Mouse (Mus musculus) spleen, adult 2 months (tissue): Measurements from ENCODE around the gene Elfn1. TPM values are rescaled to one million over a fixed set of nuclear protein-coding genes. Genes with fewer than 3 reads are reported as not detected.

ENCODE experiments used
- DNase-seq, 2 experiments: peaks; one replicate each; pipeline versions ENCODE4 v3.0.0 to v3.0.0-alpha.2; 2012 to 2021; ENCODE audit warnings: low spot score in 2 of 2, low read depth in 1 of 2
- H3K27ac ChIP-seq: fragments of 200-500 bp; 2 replicates; pipeline ENCODE4 v1.5.1; 2012; ENCODE audit warnings: low read length, inconsistent platforms; ENCODE audit not compliant: insufficient read depth
- H3K27me3 ChIP-seq: fragments of 200-500 bp; 2 replicates; pipeline ENCODE4 v1.6.1; 2012; ENCODE audit warnings: mild to moderate bottlenecking, moderate library complexity, low read length, inconsistent platforms; ENCODE audit not compliant: control insufficient read depth, insufficient read depth
- H3K36me3 ChIP-seq: fragments of 200-500 bp; 2 replicates; pipeline ENCODE4 v1.6.1; 2012; ENCODE audit warnings: mild to moderate bottlenecking, low read length, inconsistent platforms; ENCODE audit not compliant: control insufficient read depth, insufficient read depth
- H3K4me1 ChIP-seq: fragments of 200-500 bp; 2 replicates; pipeline ENCODE4 v1.6.1; 2011; ENCODE audit warnings: inconsistent platforms; ENCODE audit not compliant: control insufficient read depth, insufficient read depth, insufficient read length
- H3K4me3 ChIP-seq: fragments of 200-500 bp; 2 replicates; pipeline ENCODE4 v1.5.1; 2011; ENCODE audit warnings: mild to moderate bottlenecking, inconsistent platforms; ENCODE audit not compliant: insufficient read depth, insufficient read length; ENCODE audit errors: extremely low read depth
- CTCF ChIP-seq: fragments of 200-500 bp; IDR thresholded peaks from 2 replicates; pipeline ENCODE4 v1.5.1; 2011; ENCODE audit warnings: mild to moderate bottlenecking, inconsistent platforms; ENCODE audit not compliant: insufficient read depth, insufficient read length, insufficient replicate concordance; ENCODE audit errors: extremely low read depth
- POLR2A ChIP-seq: fragments of 200-500 bp; IDR thresholded peaks from 2 replicates; pipeline ENCODE4 v1.6.1; 2011; ENCODE audit warnings: low read depth, low read length, inconsistent platforms
- WGBS: fragments of 180-500 bp; shearing (Covaris S2); methylation state at CpG from one replicate; pipeline ENCODE4 v1.1.7; 2018; 5-methylcytosine and 5-hydroxymethylcytosine counted together
- polyA plus RNA-seq: library from polyadenylated mRNA; depleted of rRNA; stranded (reverse); fragments of >200 nt; gene quantifications from 2 replicates; pipeline ENCODE4 v1.2.3, GENCODE M21; 2012

The Elfn1 gene
- polyA plus RNA-seq, 1 experiment = 0.40 TPM

- TF ChIP-seq CTCF = no peak
- no peak for TF ChIP-seq POLR2A
- no peak overlapping the region for H3K4me3 ChIP-seq
- WGBS = 90% methylated on average over 14 of the region's 14 CpGs
- no peaks in the 10 kb centered on the region for H3K36me3 ChIP-seq
- H3K27ac ChIP-seq = no peak overlapping the region
- no peaks in the 10 kb centered on the region for H3K27me3 ChIP-seq
- DNase-seq = no peak
- H3K4me1 ChIP-seq = no peaks in the 10 kb centered on the region
These were observed 57.9 kb downstream of the Elfn1 start for GRCm38 (mm10) chr5:139965596-139965995.

GRCm38 (mm10) chr5:139969151-139969948, 61.6 kb downstream of the Elfn1 start:
- no peaks in the 10 kb centered on the region for H3K36me3 ChIP-seq

DNA sequence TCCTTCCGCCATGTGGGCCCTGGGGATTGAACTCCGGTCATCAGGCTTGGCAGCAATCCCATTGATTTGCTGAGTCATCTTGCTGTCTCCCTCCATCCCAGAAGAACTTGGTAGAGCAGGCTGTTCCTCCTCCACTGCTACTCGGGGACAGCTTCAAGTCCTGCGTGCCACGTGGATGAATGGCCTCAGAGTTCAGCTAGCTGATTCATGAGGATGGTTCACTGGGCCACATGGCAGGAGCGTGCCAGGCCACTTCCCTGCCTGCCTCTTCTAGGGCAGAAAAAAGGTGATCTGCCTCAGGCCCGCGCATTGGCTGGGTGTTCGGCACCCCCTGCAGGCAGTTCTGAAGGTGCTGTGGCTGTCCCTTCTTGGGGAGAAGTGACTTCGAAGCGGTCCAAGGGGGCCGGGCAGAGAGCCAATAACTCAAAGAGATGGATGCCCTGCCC, 62.5 kb downstream of the Elfn1 start:
- H3K27me3 ChIP-seq = no peaks in the 10 kb centered on the region
- TF ChIP-seq POLR2A = no peak
- no peak for TF ChIP-seq CTCF
- H3K36me3 ChIP-seq = no peaks in the 10 kb centered on the region
- WGBS = 18% methylated on average over 12 of the region's 12 CpGs
- no peaks in the 10 kb centered on the region for H3K4me1 ChIP-seq
- no peak overlapping the region for H3K27ac ChIP-seq
- DNase-seq = no peak
- H3K4me3 ChIP-seq = no peak overlapping the region

More at GRCm38 (mm10) chr5:139969151-139969948, 61.6 kb downstream of the Elfn1 start:
- no peak overlapping the region for H3K27ac ChIP-seq
- no peaks in the 10 kb centered on the region for H3K27me3 ChIP-seq
- WGBS = 84% methylated on average over 14 of the region's 14 CpGs
- H3K4me3 ChIP-seq = no peak overlapping the region
- DNase-seq = no peak
- H3K4me1 ChIP-seq = no peaks in the 10 kb centered on the region
- TF ChIP-seq POLR2A (no peak), CTCF (no peak)

- H3K27me3 ChIP-seq = no peaks in the 10 kb centered on the region
- no peaks in the 10 kb centered on the region for H3K36me3 ChIP-seq
- no peak overlapping the region for H3K4me3 ChIP-seq
- no peak overlapping the region for H3K27ac ChIP-seq
- no peak for DNase-seq
- TF ChIP-seq CTCF = no peak
- TF ChIP-seq POLR2A = no peak
- 68% methylated on average over 4 of the region's 4 CpGs for WGBS
- no peaks in the 10 kb centered on the region for H3K4me1 ChIP-seq
These were observed 68.8 kb downstream of the Elfn1 start for GRCm38 (mm10) chr5:139976584-139976983.

DNA sequence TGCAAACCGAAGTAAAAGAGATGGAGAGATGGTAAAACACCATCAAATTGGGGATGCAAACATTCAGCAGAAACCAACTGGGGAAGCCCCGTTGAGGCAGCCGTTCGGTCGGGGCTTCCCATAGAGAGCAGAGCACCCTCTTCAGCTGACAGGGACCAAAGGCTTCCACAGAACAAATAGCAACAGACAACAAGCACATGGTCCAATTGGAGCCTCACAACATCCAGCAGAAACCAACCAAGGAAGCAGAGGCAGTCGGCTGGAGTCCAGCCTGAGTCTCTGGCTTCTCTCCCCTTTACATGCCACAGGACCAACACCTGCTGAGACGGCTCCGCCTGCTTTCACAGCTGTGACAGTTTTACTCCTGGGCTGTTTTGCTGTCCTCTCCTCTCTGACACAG, 69.7 kb downstream of the Elfn1 start:
- Histone ChIP-seq H3K36me3 (no peaks in the 10 kb centered on the region), H3K4me3 (no peak overlapping the region), H3K27me3 (no peaks in the 10 kb centered on the region), H3K4me1 (no peaks in the 10 kb centered on the region), H3K27ac (no peak overlapping the region)
- TF ChIP-seq POLR2A (no peak), CTCF (no peak)
- DNase-seq = no peak
- whole genome bisulfite sequencing = 32% methylated on average over 8 of the region's 8 CpGs

GRCm38 (mm10) chr5:139978525-139979276, 71.0 kb downstream of the Elfn1 start:
- Histone ChIP-seq H3K36me3 (no peaks in the 10 kb centered on the region), H3K27ac (no peak overlapping the region), H3K4me3 (no peak overlapping the region), H3K27me3 (no peaks in the 10 kb centered on the region), H3K4me1 (no peaks in the 10 kb centered on the region)
- TF ChIP-seq POLR2A = no peak
- TF ChIP-seq CTCF = no peak
- no peak for DNase-seq
- WGBS = 12% methylated on average over 13 of the region's 13 CpGs
